Mouse (Mus musculus): ENCODE measurements around the gene Umodl1. TPM values are rescaled to one million over a fixed set of nuclear protein-coding genes. Genes with fewer than 3 reads are reported as not detected.

Umodl1 gene
- polyA plus RNA-seq, 1 experiment from 2014 or later = 0.10 TPM

GRCm38 (mm10) chr17:31024782-31025125 lies 70.3 kb downstream of the Umodl1 start:
- H3K9me3 ChIP-seq (replicated peaks) = no peaks in the 10 kb centered on the region
- WGBS (ENCODE audit: insufficient replicate concordance) = 67% methylated on average over 5 of the region's 5 CpGs
- H3K4me2 ChIP-seq = no peak overlapping the region
- H3K27ac ChIP-seq (replicated peaks) = no peak overlapping the region
- H3K9ac ChIP-seq = no peak overlapping the region
- no peak for ATAC-seq (ENCODE audit: insufficient read depth)
- no peak overlapping the region for H3K4me3 ChIP-seq (replicated peaks)
- no peaks in the 10 kb centered on the region for H3K27me3 ChIP-seq
- H3K4me1 ChIP-seq (replicated peaks) = peaks cover 24% of the 10 kb centered on the region
- H3K36me3 ChIP-seq (replicated peaks) = no peaks in the 10 kb centered on the region

DNA sequence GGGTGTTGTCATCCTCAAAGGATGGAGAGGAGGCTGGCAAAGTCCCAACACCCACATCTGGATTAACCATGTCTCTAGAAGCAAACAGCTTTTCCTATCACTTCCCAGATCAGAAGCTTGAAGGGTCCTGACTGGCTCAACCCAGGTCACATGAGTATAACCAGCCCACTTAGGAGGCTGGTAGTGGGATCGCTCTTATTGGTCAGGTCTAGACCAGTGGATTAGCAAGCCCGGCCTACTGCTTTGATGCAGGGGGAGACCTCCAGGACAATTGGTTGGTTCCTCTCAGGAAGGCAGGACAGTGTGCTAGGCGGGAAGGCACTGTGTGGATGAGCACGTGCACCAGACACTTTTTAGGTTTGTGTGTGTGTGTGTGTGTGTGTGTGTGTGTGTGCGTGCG lies 72.5 kb downstream of the Umodl1 start:
- H3K36me3 ChIP-seq (replicated peaks) = no peaks in the 10 kb centered on the region
- H3K9ac ChIP-seq = no peak overlapping the region
- H3K27me3 ChIP-seq = no peaks in the 10 kb centered on the region
- H3K4me1 ChIP-seq (replicated peaks) = peaks cover 26% of the 10 kb centered on the region
- H3K4me2 ChIP-seq = no peak overlapping the region
- ATAC-seq (ENCODE audit: insufficient read depth) = no peak
- no peak overlapping the region for H3K27ac ChIP-seq (replicated peaks)
- WGBS (ENCODE audit: insufficient replicate concordance) = 72% methylated on average over 6 of the region's 6 CpGs
- H3K4me3 ChIP-seq (replicated peaks) = no peak overlapping the region
- 0 out of 2 replicates have a peak, but pooled peaks cover under 1% of the 10 kb centered on the region for H3K9me3 ChIP-seq (replicated peaks)

- WGBS (ENCODE audit: insufficient replicate concordance) = 73% methylated on average over 6 of the region's 6 CpGs
- no peak for ATAC-seq (ENCODE audit: insufficient read depth)
These were observed 73.3 kb downstream of the Umodl1 start for GRCm38 (mm10) chr17:31027723-31028122.

DNA sequence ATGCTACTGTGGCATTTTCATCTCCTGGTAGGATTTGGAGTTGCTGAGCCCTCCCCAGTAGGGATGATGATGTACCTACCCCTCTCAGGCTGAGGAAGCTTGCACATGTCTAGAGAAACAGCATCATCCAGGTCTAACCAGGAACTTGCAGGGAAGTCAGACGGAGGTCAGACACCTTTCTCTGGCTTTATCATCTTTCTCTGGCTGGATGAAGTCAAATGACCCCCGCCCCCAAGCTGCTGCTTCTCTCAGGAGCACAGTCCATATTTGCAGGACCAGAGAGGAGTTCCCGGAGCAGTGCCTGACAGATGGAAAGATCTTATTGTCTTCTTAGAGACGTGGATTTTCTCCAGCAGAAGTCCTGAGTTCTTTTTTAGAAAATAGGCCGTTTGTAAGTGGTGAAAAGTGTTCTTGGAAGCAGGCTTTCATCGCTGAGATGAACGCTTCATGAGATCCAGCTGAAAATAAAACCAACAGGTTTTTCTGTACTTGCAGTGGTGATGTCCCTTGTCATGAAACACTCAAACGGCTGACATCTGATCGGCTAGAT lies 74.5 kb downstream of the Umodl1 start:
- 0 out of 2 replicates have a peak, but pooled peaks cover 6% of the 10 kb centered on the region for H3K9me3 ChIP-seq (replicated peaks)
- H3K9ac ChIP-seq = no peak overlapping the region
- no peaks in the 10 kb centered on the region for H3K36me3 ChIP-seq (replicated peaks)
- H3K27me3 ChIP-seq = no peaks in the 10 kb centered on the region
- no peak overlapping the region for H3K4me3 ChIP-seq (replicated peaks)
- 66% methylated on average over 9 of the region's 9 CpGs for WGBS (ENCODE audit: insufficient replicate concordance)
- no peak overlapping the region for H3K4me2 ChIP-seq
- no peak overlapping the region for H3K27ac ChIP-seq (replicated peaks)
- ATAC-seq (ENCODE audit: insufficient read depth) = no peak
- peaks cover 37% of the 10 kb centered on the region for H3K4me1 ChIP-seq (replicated peaks)

More at GRCm38 (mm10) chr17:31027723-31028122, 73.3 kb downstream of the Umodl1 start:
- H3K27me3 ChIP-seq = no peaks in the 10 kb centered on the region
- H3K9me3 ChIP-seq (replicated peaks) = 0 out of 2 replicates have a peak, but pooled peaks cover 6% of the 10 kb centered on the region
- no peaks in the 10 kb centered on the region for H3K36me3 ChIP-seq (replicated peaks)
- H3K4me3 ChIP-seq (replicated peaks) = no peak overlapping the region
- no peak overlapping the region for H3K27ac ChIP-seq (replicated peaks)
- H3K4me1 ChIP-seq (replicated peaks) = peaks cover 31% of the 10 kb centered on the region
- H3K4me2 ChIP-seq = no peak overlapping the region
- H3K9ac ChIP-seq = no peak overlapping the region

DNA sequence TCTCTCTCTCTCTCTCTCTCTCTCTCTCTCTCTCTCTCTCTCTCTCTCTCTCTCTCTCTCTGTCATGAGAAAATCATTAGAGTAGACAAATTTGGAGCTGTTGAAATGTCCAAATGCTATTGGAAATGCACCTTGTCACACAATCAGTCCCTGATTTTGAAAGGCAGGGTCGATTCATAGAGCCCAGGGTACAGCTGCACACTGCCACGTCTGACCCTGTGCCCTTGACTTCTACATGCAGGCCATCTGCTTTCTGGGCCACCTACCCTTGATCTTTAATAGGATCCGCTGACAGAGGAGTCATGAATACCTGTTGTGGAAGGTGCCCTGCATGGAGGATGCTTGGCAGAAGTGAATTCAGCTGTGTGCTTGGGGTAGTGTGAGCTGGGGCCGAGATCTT lies 75.0 kb downstream of the Umodl1 start:
- H3K4me1 ChIP-seq (replicated peaks) = peaks cover 37% of the 10 kb centered on the region
- H3K36me3 ChIP-seq (replicated peaks) = no peaks in the 10 kb centered on the region
- no peaks in the 10 kb centered on the region for H3K27me3 ChIP-seq
- ATAC-seq (ENCODE audit: insufficient read depth) = no peak
- 66% methylated on average over 4 of the region's 4 CpGs for WGBS (ENCODE audit: insufficient replicate concordance)
- H3K27ac ChIP-seq (replicated peaks) = no peak overlapping the region
- H3K9me3 ChIP-seq (replicated peaks) = 0 out of 2 replicates have a peak, but pooled peaks cover 6% of the 10 kb centered on the region
- no peak overlapping the region for H3K4me2 ChIP-seq
- no peak overlapping the region for H3K4me3 ChIP-seq (replicated peaks)
- no peak overlapping the region for H3K9ac ChIP-seq

DNA sequence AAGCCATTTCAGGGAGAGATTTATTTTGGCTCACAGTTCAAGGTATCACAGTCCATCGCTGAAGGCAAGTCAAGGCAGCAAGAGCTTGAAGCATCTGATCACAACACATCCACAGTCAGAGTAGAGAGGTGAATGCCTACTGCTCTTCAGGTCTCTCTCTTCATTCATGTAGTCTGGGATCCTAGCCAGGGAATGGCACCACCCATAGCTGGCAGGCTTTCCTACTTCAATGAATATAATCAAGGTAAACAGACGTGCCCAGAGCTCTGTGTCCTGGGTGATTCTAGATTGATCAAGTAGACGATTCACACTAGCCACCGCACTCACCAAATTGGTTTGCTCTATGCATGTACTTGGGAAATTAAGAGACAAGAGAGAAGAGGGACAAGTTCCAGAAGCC lies 77.9 kb downstream of the Umodl1 start:
- Histone ChIP-seq H3K36me3 (replicated peaks) (no peaks in the 10 kb centered on the region), H3K27me3 (no peaks in the 10 kb centered on the region), H3K9me3 (replicated peaks) (0 out of 2 replicates have a peak, but pooled peaks cover 6% of the 10 kb centered on the region), H3K4me2 (no peak overlapping the region), H3K4me3 (replicated peaks) (no peak overlapping the region), H3K4me1 (replicated peaks) (peaks cover 49% of the 10 kb centered on the region), H3K27ac (replicated peaks) (no peak overlapping the region), H3K9ac (no peak overlapping the region)
- ATAC-seq (ENCODE audit: insufficient read depth) = no peak
- 89% methylated on average over 4 of the region's 4 CpGs for WGBS (ENCODE audit: insufficient replicate concordance)

GRCm38 (mm10) chr17:31033251-31033650 lies 78.8 kb downstream of the Umodl1 start:
- Histone ChIP-seq H3K9ac (no peak overlapping the region), H3K9me3 (replicated peaks) (0 out of 2 replicates have a peak, but pooled peaks cover 6% of the 10 kb centered on the region), H3K36me3 (replicated peaks) (no peaks in the 10 kb centered on the region), H3K4me3 (replicated peaks) (no peak overlapping the region), H3K27me3 (no peaks in the 10 kb centered on the region), H3K27ac (replicated peaks) (peak overlapping the region; percentile 77), H3K4me1 (replicated peaks) (peaks cover 56% of the 10 kb centered on the region), H3K4me2 (peak overlapping the region; percentile 63)
- no peak for ATAC-seq (ENCODE audit: insufficient read depth)
- 55% methylated on average over 2 of the region's 2 CpGs for WGBS (ENCODE audit: insufficient replicate concordance)

DNA sequence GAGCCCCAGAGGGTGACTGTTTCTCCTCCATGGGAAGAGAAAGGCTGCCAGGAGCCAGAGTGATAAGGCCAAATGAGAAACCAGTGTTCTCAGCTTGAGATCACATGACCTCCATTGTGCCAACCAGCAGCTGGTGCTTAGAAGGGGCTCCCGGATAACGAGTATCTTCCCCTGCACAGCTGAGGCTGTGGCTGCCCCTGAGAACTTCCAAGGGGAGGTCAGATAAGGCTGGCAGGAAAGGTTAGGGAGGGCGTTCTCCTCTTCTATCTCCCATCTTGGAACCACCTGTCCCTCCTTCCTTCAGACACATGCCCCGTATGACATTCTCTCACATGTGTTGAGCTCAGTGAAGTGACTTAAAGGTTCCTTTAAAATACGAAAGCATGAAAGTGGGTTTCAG lies 79.7 kb downstream of the Umodl1 start:
- H3K36me3 ChIP-seq (replicated peaks) = no peaks in the 10 kb centered on the region
- 20% methylated on average over 5 of the region's 5 CpGs for whole genome bisulfite sequencing (ENCODE audit: insufficient replicate concordance)
- H3K27ac ChIP-seq (replicated peaks) = peak overlapping the region; percentile 77
- no peaks in the 10 kb centered on the region for H3K27me3 ChIP-seq
- peak; percentile 93 for ATAC-seq (ENCODE audit: insufficient read depth)
- H3K4me3 ChIP-seq (replicated peaks) = peak overlapping the region; percentile 21; the same call in 1 of the 2 replicates
- peak overlapping the region; percentile 63 for H3K4me2 ChIP-seq
- 0 out of 2 replicates have a peak, but pooled peaks cover 6% of the 10 kb centered on the region for H3K9me3 ChIP-seq (replicated peaks)
- peaks cover 58% of the 10 kb centered on the region for H3K4me1 ChIP-seq (replicated peaks)
- peak overlapping the region; percentile 23; the same call in 1 of the 2 replicates for H3K9ac ChIP-seq

- H3K4me1 ChIP-seq (replicated peaks) = peaks cover 58% of the 10 kb centered on the region
- no peak for ATAC-seq (ENCODE audit: insufficient read depth)
- peak overlapping the region; percentile 63 for H3K4me2 ChIP-seq
- H3K9me3 ChIP-seq (replicated peaks) = 0 out of 2 replicates have a peak, but pooled peaks cover 6% of the 10 kb centered on the region
- no peaks in the 10 kb centered on the region for H3K36me3 ChIP-seq (replicated peaks)
- no peak overlapping the region for H3K9ac ChIP-seq
- H3K27ac ChIP-seq (replicated peaks) = peak overlapping the region; percentile 77
- H3K27me3 ChIP-seq = no peaks in the 10 kb centered on the region
- H3K4me3 ChIP-seq (replicated peaks) = no peak overlapping the region
- WGBS (ENCODE audit: insufficient replicate concordance) = 53% methylated on average over 9 of the region's 9 CpGs
These were observed 80.4 kb downstream of the Umodl1 start for GRCm38 (mm10) chr17:31034674-31035356.

GRCm38 (mm10) chr17:31036168-31036876 lies 81.9 kb downstream of the Umodl1 start:
- H3K9ac ChIP-seq = no peak overlapping the region
- WGBS (ENCODE audit: insufficient replicate concordance) = 86% methylated on average over 22 of the region's 22 CpGs
- no peak overlapping the region for H3K4me2 ChIP-seq
- H3K9me3 ChIP-seq (replicated peaks) = 0 out of 2 replicates have a peak, but pooled peaks cover 6% of the 10 kb centered on the region
- no peaks in the 10 kb centered on the region for H3K27me3 ChIP-seq
- H3K4me1 ChIP-seq (replicated peaks) = peaks cover 55% of the 10 kb centered on the region
- H3K27ac ChIP-seq (replicated peaks) = no peak overlapping the region
- H3K36me3 ChIP-seq (replicated peaks) = no peaks in the 10 kb centered on the region
- no peak for ATAC-seq (ENCODE audit: insufficient read depth)
- H3K4me3 ChIP-seq (replicated peaks) = no peak overlapping the region

- Histone ChIP-seq H3K27me3 (no peaks in the 10 kb centered on the region), H3K9ac (no peak overlapping the region), H3K27ac (replicated peaks) (no peak overlapping the region), H3K9me3 (replicated peaks) (0 out of 2 replicates have a peak, but pooled peaks cover 2% of the 10 kb centered on the region), H3K36me3 (replicated peaks) (no peaks in the 10 kb centered on the region), H3K4me2 (no peak overlapping the region), H3K4me1 (replicated peaks) (peaks cover 58% of the 10 kb centered on the region), H3K4me3 (replicated peaks) (no peak overlapping the region)
- no peak for ATAC-seq (ENCODE audit: insufficient read depth)
- WGBS (ENCODE audit: insufficient replicate concordance) = 63% methylated on average over 8 of the region's 8 CpGs
These were observed 82.9 kb downstream of the Umodl1 start for GRCm38 (mm10) chr17:31037331-31037730.

Data from liver, embryonic 15.5 days (tissue).